Mouse (Mus musculus): ENCODE measurements around the gene Fam171b.

The Fam171b gene

DNA sequence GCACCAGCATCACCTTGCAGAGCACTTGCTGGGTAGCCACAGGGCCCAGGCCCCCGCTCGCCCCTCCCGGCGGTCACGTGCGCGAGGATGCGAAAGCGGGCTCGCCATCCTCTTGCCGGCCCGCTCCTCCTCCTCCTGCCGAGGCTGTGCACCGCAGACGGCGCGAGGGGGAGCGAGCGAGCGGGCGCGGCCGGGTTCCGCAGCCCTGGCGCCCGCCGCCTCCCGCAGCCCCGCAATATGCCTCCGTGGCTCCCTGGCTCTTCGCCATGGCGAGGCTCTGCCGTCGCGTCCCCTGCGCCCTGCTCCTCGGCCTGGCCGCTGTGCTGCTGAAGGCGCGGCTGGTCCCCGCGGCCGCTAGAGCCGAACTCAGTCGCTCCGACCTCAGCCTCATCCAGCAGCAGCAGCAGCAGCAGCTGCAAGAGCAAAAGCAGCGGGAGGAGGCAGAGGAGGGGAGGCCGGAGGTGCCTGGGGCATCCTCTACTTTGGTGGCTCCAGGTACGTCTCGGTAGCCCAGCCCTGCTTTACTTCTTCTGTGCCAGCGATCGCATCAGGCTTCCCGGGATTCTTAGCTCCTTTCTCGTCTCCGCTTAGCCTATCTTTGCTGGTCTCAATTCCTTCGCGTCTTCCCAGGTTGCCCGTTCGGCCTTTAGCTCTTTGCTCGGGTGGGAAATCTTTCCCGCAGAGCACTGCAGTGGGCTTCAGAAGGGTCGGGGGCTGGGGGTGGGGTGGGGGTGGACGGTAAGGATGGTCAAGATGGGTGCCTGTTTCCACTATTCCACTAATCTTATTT, at the start of gene Fam171b:
Gene Fam171b (plus strand): TSS at position 154 of the 790 bp plus-strand sequence.
- DNase-seq (ENCODE audit: low spot score), result peak; percentile 81

- no peak for DNase-seq (ENCODE audit: low spot score)
Observed at GRCm38 (mm10) chr2:83766058-83766457, 46.4 kb upstream of the Fam171b start.

GRCm38 (mm10) chr2:83766878-83767277, 45.6 kb upstream of the Fam171b start:
- DNase-seq (ENCODE audit: low spot score), result no peak

DNA sequence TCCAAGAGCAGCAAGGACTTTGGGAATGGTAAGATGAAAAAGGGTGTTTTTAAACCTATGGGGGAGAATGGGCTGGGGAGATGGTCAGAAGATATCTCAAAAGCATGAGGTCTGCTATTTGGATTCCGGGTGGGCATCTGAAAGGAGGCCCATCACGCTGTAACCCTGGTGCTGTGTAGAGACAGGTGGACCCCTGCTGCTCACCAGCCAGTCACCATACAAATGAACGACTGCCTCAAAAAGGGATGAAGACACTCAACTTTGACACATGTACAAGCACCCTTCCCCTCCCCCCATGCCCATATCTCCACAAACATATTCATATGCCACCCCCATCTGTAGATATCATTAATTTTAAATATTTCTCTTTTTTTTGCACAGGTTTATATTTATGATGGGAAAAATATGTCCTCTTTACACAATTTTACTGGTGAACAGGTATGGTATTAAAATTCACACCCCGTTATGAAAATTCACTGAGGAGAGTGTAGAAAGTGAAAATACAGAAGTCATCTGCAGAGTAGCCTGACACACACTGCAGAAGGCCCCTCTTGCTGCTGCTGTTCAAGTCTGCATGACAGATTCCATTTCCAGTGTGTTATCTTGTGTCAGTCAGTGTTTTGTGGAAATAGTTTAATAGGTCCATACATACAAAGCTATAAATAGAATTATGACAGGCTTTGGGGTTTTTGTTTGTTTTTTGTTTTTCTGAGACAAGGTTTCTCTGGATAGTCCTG, 44.0 kb upstream of the Fam171b start:
- DNase-seq (ENCODE audit: low spot score), result no peak

GRCm38 (mm10) chr2:83771155-83771812, 41.2 kb upstream of the Fam171b start:
- peak; percentile 83 for DNase-seq (ENCODE audit: low spot score)

GRCm38 (mm10) chr2:83791330-83792073, 20.9 kb upstream of the Fam171b start:
- DNase-seq (ENCODE audit: low spot score), result no peak

DNA sequence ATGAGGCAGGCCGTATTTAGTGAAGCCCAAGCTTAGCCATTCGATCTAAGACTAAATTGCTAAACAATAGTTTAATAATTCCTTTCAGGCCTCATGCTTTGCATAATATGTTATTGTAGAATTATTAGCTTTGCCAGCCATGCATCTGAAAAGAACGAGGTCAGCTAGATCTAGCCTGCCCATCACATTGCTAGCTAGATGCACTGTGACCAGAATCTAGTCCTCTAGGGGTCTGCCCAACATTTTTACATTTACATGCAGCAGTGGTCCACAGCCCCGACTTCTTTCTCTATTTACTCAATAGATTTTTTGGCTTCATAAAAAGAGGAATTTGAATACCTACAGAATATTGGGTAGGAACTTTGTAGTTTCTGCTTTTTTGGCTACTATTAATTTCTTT, 20.3 kb upstream of the Fam171b start:
- DNase-seq (ENCODE audit: low spot score), result peak; percentile 73

GRCm38 (mm10) chr2:83795766-83796165, 16.7 kb upstream of the Fam171b start:
- no peak for DNase-seq (ENCODE audit: low spot score)

DNA sequence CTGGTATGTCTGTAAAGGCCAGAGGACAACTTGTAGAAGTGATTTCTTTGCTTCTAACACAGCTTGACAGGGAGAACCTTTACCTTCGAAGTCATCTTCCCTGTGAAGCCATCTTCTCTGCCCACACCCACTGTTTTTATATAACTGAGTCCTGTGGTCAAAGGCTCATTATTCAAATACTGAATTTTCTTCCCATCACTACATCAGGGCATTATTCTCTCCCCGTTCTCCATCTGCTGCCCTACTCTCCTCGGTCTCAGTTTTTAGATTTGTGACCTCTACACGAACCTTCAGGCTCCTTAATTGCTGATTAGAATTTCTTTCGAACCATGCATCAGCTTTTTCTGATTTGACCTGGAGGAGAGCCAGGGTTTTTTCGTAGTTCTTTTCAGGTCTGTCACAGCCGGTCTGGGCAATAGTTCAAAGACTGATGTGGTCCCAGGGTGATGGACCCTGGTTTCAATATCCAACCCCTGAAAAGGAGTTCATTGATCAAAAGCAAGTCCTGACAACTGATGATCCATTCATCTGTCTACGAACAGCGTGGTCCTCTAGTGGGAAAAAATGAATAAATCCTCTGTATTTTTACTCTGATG, 14.4 kb upstream of the Fam171b start:
- DNase-seq (ENCODE audit: low spot score), result no peak

- peak; percentile 36 for DNase-seq (ENCODE audit: low spot score)
Observed at GRCm38 (mm10) chr2:83813273-83813892, 947 bp downstream of the Fam171b start.

DNA sequence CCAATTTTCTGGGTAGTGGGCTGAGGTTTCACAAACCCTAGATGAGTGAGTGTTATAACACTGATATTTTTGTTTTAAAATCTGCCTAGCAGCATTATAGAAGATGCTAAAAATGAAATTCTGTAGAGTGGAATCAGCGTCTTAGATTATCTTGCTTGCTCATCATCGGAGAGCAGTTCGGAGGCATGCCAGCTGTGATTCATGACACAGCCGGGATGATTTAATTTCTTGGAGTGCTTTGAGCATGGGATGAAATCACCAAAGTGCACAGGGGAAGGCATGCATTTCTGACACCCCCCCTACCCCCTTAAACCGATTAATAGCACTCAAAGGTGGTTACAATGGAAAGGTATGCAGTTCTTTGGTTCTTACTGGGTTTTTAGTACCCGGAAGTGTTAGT, 1.6 kb downstream of the Fam171b start:
- DNase-seq (ENCODE audit: low spot score), result peak; percentile 32

DNA sequence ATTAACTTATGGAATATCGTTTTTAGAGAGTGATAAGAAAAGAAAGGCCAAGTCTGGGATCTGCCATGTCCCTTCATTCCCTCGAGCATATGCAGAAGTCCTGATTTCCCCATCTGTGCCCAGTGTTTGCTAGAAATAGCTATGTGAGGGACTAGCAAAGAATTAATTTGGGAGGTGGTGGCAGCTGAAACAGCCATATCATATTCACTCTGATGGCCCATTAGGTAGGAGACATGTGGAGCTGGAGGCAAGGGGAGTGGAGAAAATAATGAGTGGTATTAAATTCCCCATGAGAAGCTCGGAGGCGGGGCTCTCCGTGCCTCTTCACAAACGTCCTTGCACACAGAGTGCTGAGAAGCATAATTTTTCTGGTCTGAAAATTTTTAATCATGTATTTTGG, 3.7 kb downstream of the Fam171b start:
- no peak for DNase-seq (ENCODE audit: low spot score)

DNA sequence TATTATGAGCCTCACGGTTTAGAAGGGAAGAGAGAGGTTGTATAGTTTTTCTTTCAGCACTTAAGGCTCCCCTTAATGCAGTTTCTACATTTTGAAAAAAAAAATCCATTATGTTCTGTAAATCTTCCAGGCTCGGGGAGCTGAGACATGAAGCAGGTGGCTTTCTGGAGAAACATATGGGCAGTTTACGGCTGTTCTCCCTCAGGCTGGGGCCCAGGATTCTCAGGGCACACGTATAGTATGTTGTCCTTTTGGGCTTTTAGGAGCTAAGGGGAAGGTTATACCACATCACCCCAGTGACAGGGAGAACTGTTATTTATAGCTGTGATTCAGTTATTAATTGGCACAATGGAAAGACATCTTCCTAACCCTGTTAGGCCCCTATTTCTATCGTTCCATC, 12.7 kb downstream of the Fam171b start:
- no peak for DNase-seq (ENCODE audit: low spot score)

- DNase-seq (ENCODE audit: low spot score), result peak; percentile 49
Observed at GRCm38 (mm10) chr2:83828895-83829539, 16.6 kb downstream of the Fam171b start.

DNA sequence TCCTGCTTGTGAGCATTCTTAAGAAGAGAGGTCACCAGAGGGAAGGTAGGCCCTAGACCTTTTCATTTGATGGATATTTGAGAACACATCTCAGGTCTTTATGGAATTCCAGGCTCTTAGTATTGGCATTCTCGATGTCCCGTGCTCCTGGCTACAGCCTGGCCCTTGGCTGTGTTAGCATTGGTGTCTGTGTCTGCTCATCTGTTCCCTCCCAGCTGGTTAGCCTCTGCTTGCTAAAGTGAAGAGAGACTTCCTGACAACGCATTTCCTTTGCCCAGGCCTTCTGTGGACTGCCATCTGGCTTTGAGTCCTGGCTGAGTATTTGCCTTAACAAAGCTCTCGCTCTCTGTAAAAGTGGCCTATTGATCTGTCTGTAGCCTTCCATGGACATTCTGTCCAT, 20.5 kb downstream of the Fam171b start:
- no peak for DNase-seq (ENCODE audit: low spot score)

DNA sequence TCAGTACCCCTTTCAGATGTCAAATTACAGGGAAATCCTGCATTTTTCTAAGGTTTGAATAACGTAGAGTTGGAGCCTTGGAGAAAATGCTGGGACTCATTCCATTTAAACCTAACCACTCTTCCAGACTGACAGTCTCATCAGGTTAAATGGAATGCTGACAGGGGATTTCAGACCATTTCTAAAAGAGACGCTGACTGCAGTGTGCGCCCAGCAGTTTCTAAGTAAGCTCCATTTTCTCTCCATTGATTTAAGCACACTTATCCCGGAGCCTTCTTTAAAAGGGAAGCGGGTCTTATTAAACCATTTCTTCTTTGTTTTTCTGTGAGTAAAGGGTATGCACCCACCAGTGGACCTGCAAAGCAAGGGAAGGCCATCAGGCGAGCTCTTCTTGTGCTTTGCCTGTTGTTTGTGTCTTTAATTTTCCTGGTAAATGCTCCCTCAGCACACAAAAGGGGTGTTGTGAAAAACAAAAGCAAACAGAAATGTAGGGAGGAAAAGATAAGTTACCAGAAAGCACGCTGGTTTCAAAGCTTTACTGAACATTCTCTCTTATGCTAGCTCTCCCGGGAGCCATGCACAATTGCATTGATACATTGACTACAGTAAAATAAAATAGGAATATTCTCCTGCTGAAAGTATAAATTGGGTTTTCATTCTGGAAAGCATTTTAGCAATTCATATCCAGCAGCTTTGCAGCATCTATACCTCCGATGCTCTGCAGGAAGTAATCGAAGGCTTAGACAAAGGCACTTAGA, 23.1 kb downstream of the Fam171b start:
- no peak for DNase-seq (ENCODE audit: low spot score)

DNA sequence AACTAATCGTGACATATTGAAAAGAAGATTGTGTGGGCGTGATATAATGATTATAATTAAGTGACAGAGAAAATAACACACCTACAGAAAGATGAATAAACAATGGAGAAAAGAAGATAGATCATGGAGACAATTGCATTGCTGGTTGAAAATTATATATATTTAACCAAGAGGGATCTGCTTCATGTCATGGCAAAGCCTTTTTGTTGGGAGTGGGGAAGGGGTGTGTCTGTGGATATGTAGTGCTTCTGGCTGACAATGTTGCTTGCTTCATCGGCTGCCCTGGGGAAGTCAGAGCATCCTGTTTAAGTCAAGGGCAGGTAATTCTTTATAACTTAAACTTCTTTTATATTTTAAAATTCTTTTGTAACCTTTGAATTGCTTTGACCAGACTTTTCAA, 36.1 kb downstream of the Fam171b start:
- no peak for DNase-seq (ENCODE audit: low spot score)

GRCm38 (mm10) chr2:83853423-83853822, 41.0 kb downstream of the Fam171b start:
- DNase-seq (ENCODE audit: low spot score), result no peak

- DNase-seq (ENCODE audit: low spot score), result no peak
Observed at GRCm38 (mm10) chr2:83856236-83856635, 43.8 kb downstream of the Fam171b start.

DNA sequence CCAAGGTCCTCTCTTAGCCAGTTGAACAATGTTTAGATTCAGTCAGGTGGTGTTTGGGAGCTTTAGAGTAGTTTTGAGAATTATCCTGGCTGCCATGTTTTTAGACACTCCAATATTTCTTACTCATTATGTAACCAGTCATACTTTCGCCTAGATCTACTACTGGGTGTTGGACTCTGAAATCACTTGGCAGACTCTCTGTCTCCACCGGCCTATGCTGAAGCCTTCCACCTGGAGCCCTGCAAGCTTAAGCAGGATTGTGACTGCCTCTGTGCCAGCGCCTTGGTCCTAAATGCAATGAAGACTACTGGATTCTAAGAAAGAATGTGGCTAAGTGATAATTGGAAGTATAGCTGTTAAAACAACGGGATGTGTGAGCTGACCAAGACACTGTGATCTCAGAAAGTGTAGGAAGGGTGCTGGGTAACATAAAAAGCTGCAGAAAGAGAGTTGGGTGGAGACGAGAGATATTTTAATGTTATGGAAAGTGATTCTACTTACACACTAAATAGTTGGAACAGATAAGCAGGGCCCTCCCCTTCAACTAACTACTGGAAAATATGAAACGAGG, 71.5 kb downstream of the Fam171b start:
- no peak for DNase-seq (ENCODE audit: low spot score)

Data from retina, embryonic 14.5 days (tissue).